In the genomic region with DNA sequence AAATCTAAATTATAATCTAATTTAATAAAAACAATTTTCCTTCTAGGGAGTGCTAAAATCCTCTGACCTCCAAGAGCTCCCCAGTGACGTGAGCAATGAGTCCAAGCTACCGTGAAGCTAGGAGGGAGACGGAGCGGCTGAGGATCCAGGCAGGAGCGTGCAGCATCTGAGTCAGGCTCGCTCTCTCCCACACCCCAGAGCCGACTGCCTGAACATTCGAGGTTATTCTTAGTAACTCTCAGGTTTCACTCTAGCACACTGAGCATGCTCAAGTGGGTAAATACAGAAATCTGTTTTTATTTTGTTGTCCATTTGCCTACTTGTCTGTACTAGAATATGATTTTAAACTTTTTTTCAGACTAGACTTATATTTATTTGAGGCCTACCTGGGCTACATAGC, we compare ENCODE assay signal across 10 mouse cellular contexts. TPM values are rescaled to one million over a fixed set of nuclear protein-coding genes. Genes with fewer than 3 reads are reported as not detected.
DNase-seq lines count a peak whose midpoint lies in the region; ATAC-seq and TF ChIP-seq lines count a peak whose summit lies in the region.
"Had no signal": no experiment of that assay in that cellular context is flagged by ENCODE, and none has a peak within 500 bp of the region (broad histone marks: within the 10 kb centered on the region; RNA-seq: fewer than 3 reads in every experiment).

No protein-coding gene starts in this region.

- H3K4me3 ChIP-seq in kidney, embryonic 15.5 days (replicated peaks), result no peak overlapping the region
- no peak overlapping the region for H3K4me3 ChIP-seq in forebrain, postnatal 0 days (ENCODE audit: low read depth, low read length)
- no peak overlapping the region for H3K4me3 ChIP-seq in hindbrain, postnatal 0 days (ENCODE audit: low read length)

- 34% methylated on average over 8 of the region's 8 CpGs for WGBS in kidney, embryonic 15.5 days
- 81% methylated on average over 8 of the region's 8 CpGs for WGBS in forebrain, postnatal 0 days
- WGBS in hindbrain, postnatal 0 days, result 79% methylated on average over 8 of the region's 8 CpGs

- H3K4me2 ChIP-seq in kidney, embryonic 15.5 days, result no peak overlapping the region
- H3K4me2 ChIP-seq in forebrain, postnatal 0 days (ENCODE audit: low read depth), result no peak overlapping the region
- H3K4me2 ChIP-seq in hindbrain, postnatal 0 days (ENCODE audit: low read depth, low read length), result no peak overlapping the region

- peaks cover 31% of the 10 kb centered on the region for H3K36me3 ChIP-seq in kidney, embryonic 15.5 days
- H3K36me3 ChIP-seq in forebrain, postnatal 0 days (ENCODE audit: insufficient read depth), result peaks cover 6% of the 10 kb centered on the region
- peaks cover 5% of the 10 kb centered on the region; the same call in 1 of the 2 replicates for H3K36me3 ChIP-seq in hindbrain, postnatal 0 days (ENCODE audit: insufficient read depth, low read length)

- no peaks in the 10 kb centered on the region for H3K9me3 ChIP-seq in kidney, embryonic 15.5 days (replicated peaks)
- H3K9me3 ChIP-seq in forebrain, postnatal 0 days (ENCODE audit: low read length), result no peaks in the 10 kb centered on the region
- no peaks in the 10 kb centered on the region for H3K9me3 ChIP-seq in hindbrain, postnatal 0 days (ENCODE audit: low read length)

- 0 out of 2 replicates have a peak overlapping the region, but pooled peaks have one; percentile 19 for H3K27ac ChIP-seq in kidney, embryonic 15.5 days
- H3K27ac ChIP-seq in forebrain, postnatal 0 days (ENCODE audit: low read depth, low read length), result no peak overlapping the region
- H3K27ac ChIP-seq in hindbrain, postnatal 0 days, result no peak overlapping the region

- no peak for ATAC-seq in kidney, embryonic 15.5 days (replicated peaks; ENCODE audit: low FRiP score)
- no peak for ATAC-seq in forebrain, postnatal 0 days
- ATAC-seq in hindbrain, postnatal 0 days, result no peak

- no peak overlapping the region for H3K9ac ChIP-seq in kidney, embryonic 15.5 days
- no peak overlapping the region for H3K9ac ChIP-seq in forebrain, postnatal 0 days
- H3K9ac ChIP-seq in hindbrain, postnatal 0 days (replicated peaks; ENCODE audit: low read length), result no peak overlapping the region

- no peak for DNase-seq in kidney, adult 9 months
- DNase-seq in adrenal gland, postnatal 14 days, result peak; percentile 61
- DNase-seq in heart, adult 9 months (ENCODE audit: low spot score in 2 of 2), result peak; percentile 29 to 51
- peak; percentile 10 for DNase-seq in lung, postnatal 10 days
- no peak for DNase-seq in forebrain, postnatal 0 days
- DNase-seq in cerebellum, adult 18-20 months, result no peak
- DNase-seq in hindbrain, postnatal 0 days (ENCODE audit: low spot score), result no peak
- DNase-seq: kidney, adult 8-10 months; midbrain, embryonic 14.5 days had no signal

- H3K27me3 ChIP-seq in kidney, embryonic 15.5 days, result no peaks in the 10 kb centered on the region
- H3K27me3 ChIP-seq in forebrain, postnatal 0 days (ENCODE audit: insufficient read depth, low read length), result no peaks in the 10 kb centered on the region
- H3K27me3 ChIP-seq in hindbrain, postnatal 0 days (ENCODE audit: insufficient read depth, low read length), result no peaks in the 10 kb centered on the region

- H3K4me1 ChIP-seq in kidney, embryonic 15.5 days, result peaks cover 10% of the 10 kb centered on the region
- H3K4me1 ChIP-seq in forebrain, postnatal 0 days (ENCODE audit: insufficient read depth), result no peaks in the 10 kb centered on the region
- no peaks in the 10 kb centered on the region for H3K4me1 ChIP-seq in hindbrain, postnatal 0 days (ENCODE audit: insufficient read depth, low read length)

- TF ChIP-seq CTCF in forebrain, postnatal 0 days (IDR thresholded peaks at IDR 0.05; ENCODE audit: low read depth), result no peak
- TF ChIP-seq CTCF in hindbrain, postnatal 0 days (IDR thresholded peaks at IDR 0.05; ENCODE audit: low read depth), result no peak

RNA-seq across cellular contexts. Expression of a gene that starts 28.2 kb away (rescaled TPM):
- 395 and 412 TPM in 2 replicates for polyA plus RNA-seq in kidney, embryonic 15.5 days (2015; fragmentation: Nextera tagmentation; extraction: Ambion mirVana)
- 79.0 and 117 TPM in 2 replicates for total RNA-seq in adrenal gland, postnatal 14 days (2021)
- 124 and 162 TPM in 2 replicates for total RNA-seq in forebrain, postnatal 0 days (2014; rRNA removed)
- 554 and 579 TPM in 2 replicates for polyA plus RNA-seq in forebrain, postnatal 0 days (2015; fragmentation: Nextera tagmentation; extraction: Ambion mirVana)
- 220 and 259 TPM in 2 replicates for total RNA-seq in hindbrain, postnatal 0 days (2014; rRNA removed)
- polyA plus RNA-seq in hindbrain, postnatal 0 days (2015; fragmentation: Nextera tagmentation; extraction: Ambion mirVana), result 553 and 564 TPM in 2 replicates

RNA-seq across cellular contexts. Expression of a gene that starts 30.2 kb away (rescaled TPM):
- polyA plus RNA-seq in kidney, embryonic 15.5 days (2015; fragmentation: Nextera tagmentation; extraction: Ambion mirVana), result 106 and 125 TPM in 2 replicates
- total RNA-seq in adrenal gland, postnatal 14 days (2021), result 20.6 and 24.6 TPM in 2 replicates
- 11.0 and 14.0 TPM in 2 replicates for total RNA-seq in forebrain, postnatal 0 days (2014; rRNA removed)
- polyA plus RNA-seq in forebrain, postnatal 0 days (2015; fragmentation: Nextera tagmentation; extraction: Ambion mirVana), result 11.8 and 13.5 TPM in 2 replicates
- 12.9 and 19.6 TPM in 2 replicates for total RNA-seq in hindbrain, postnatal 0 days (2014; rRNA removed)
- polyA plus RNA-seq in hindbrain, postnatal 0 days (2015; fragmentation: Nextera tagmentation; extraction: Ambion mirVana), result 16.2 and 17.8 TPM in 2 replicates

RNA-seq across cellular contexts. Expression of a gene that starts 46.1 kb away (rescaled TPM):
- polyA plus RNA-seq in kidney, embryonic 15.5 days (2015; fragmentation: Nextera tagmentation; extraction: Ambion mirVana), result 0.24 and 0.30 TPM in 2 replicates
- total RNA-seq in adrenal gland, postnatal 14 days (2021), result not detected in 2 replicates
- total RNA-seq in forebrain, postnatal 0 days (2014; rRNA removed), result not detected in 2 replicates
- polyA plus RNA-seq in forebrain, postnatal 0 days (2015; fragmentation: Nextera tagmentation; extraction: Ambion mirVana), result not detected in 2 replicates
- not detected in 2 replicates for total RNA-seq in hindbrain, postnatal 0 days (2014; rRNA removed)
- not detected in 2 replicates for polyA plus RNA-seq in hindbrain, postnatal 0 days (2015; fragmentation: Nextera tagmentation; extraction: Ambion mirVana)
- polyA plus RNA-seq: midbrain, embryonic 14.5 days had no signal

RNA-seq across cellular contexts. Expression of a gene that starts 54.4 kb away (rescaled TPM):
- polyA plus RNA-seq in kidney, embryonic 15.5 days (2015; fragmentation: Nextera tagmentation; extraction: Ambion mirVana), result 10.5 and 11.1 TPM in 2 replicates
- 6.2 and 8.4 TPM in 2 replicates for total RNA-seq in adrenal gland, postnatal 14 days (2021)
- total RNA-seq in forebrain, postnatal 0 days (2014; rRNA removed), result 5.5 and 13.7 TPM in 2 replicates
- polyA plus RNA-seq in forebrain, postnatal 0 days (2015; fragmentation: Nextera tagmentation; extraction: Ambion mirVana), result 11.0 and 14.3 TPM in 2 replicates
- total RNA-seq in hindbrain, postnatal 0 days (2014; rRNA removed), result 3.5 and 8.9 TPM in 2 replicates
- 14.0 and 14.6 TPM in 2 replicates for polyA plus RNA-seq in hindbrain, postnatal 0 days (2015; fragmentation: Nextera tagmentation; extraction: Ambion mirVana)

Comparison
In these comparisons a context has a peak if more than half of its experiments do, and no peak if none do; other contexts are left out.
1. DNase-seq: peak in adrenal gland, postnatal 14 days (single experiment), heart, adult 9 months (2 of 2) and lung, postnatal 10 days (single experiment); none in kidney, adult 9 months (single experiment), forebrain, postnatal 0 days (single experiment), cerebellum, adult 18-20 months (0 of 2) and hindbrain, postnatal 0 days (single experiment).